Mouse (Mus musculus) ES-E14 (cell line): Measurements from ENCODE around the gene Nudt3.
"Not testable (repeated sequence)": the region's sequence is repeated elsewhere in the genome, so short reads cannot be mapped to it uniquely, and the experiment has no call there.

Experiments
- CHD2 ChIP-seq: IDR thresholded peaks from 2 replicates; pipeline ENCODE4 v1.6.1; 2014; ENCODE audit warnings: mild to moderate bottlenecking, low read depth, low read length, inconsistent platforms
- HCFC1 ChIP-seq: IDR thresholded peaks from 2 replicates; pipeline ENCODE4 v1.6.1; 2012; ENCODE audit warnings: low read length, inconsistent platforms, borderline replicate concordance; ENCODE audit not compliant: insufficient read depth
- MAFK ChIP-seq: IDR thresholded peaks from 2 replicates; pipeline ENCODE4 v1.6.1; 2014; ENCODE audit warnings: mild to moderate bottlenecking, low read depth, low read length, inconsistent platforms; ENCODE audit not compliant: insufficient read depth
- ZC3H11A ChIP-seq: IDR thresholded peaks from 2 replicates; pipeline ENCODE4 v1.6.1; 2012; ENCODE audit warnings: low read depth, mild to moderate bottlenecking, inconsistent platforms, low read length, borderline replicate concordance

DNA sequence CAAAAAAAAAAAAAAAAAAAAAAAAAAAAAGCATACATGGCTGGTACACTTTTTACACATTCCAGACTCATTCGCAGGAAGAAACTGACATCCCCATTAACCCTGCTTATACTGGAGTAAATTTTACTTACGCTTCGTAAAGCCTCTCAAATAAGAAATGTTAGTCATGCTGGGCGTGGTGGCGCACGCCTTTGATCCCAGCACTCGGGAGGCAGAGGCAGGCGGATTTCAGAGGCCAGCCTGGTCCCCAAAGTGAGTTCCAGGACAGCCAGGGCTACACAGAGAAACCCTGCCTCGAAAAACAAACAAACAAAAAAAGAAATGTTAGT, 12.2 kb upstream of the Nudt3 start:
- TF ChIP-seq HCFC1, CHD2, MAFK, ZC3H11A: not testable (repeated sequence)
